In the genomic region with DNA sequence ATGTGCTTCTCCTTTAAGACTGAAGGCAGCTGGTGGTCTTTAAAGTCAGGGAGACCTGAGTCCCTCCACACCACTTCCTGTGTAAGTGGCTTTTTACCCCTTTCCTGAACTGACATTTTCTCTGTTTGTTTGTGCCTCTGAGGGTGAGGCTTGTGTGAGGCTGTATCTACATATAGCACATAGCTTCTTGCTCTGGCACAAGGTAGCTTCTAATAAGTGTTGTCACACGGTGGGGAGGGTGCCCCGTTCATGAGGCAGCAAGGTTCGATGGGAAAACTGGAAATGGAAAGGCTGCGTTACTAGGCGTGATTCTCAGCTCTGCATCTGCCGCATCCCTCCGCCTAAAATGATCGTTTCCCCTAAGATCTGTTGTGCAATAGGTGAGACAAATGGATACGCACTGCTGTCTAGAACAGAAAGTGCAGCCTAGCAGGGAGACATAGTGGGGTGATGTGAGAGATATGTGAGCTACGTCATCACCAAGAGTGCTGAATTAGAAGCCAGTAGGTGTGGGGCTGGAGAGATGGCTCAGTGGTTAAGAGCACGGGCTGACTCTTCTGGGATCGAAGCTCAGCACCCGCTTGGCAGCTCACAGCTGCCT, we compare ENCODE assay signal across 13 mouse cellular contexts. TPM values are rescaled to one million over a fixed set of nuclear protein-coding genes. Genes with fewer than 3 reads are reported as not detected.
DNase-seq lines count a peak whose midpoint lies in the region; ATAC-seq lines count a peak whose summit lies in the region.
"Had no signal": no experiment of that assay in that cellular context is flagged by ENCODE, and none has a peak within 500 bp of the region (broad histone marks: within the 10 kb centered on the region; RNA-seq: fewer than 3 reads in every experiment).

No protein-coding gene starts in this region.

- H3K4me3 ChIP-seq in kidney, embryonic 15.5 days (replicated peaks): peak overlapping the region; percentile 51
- H3K4me3 ChIP-seq in brown adipose tissue, adult 24 weeks (ENCODE audit: insufficient read depth, low read depth, low read length): peak overlapping the region; percentile 28
- H3K4me3 ChIP-seq: megakaryocyte, embryonic 14.5 days had no signal

- H3K9ac ChIP-seq in kidney, embryonic 15.5 days: peak overlapping the region; percentile 15; the same call in 1 of the 2 replicates

- peaks cover 8% of the 10 kb centered on the region for H3K36me3 ChIP-seq in kidney, embryonic 15.5 days

- H3K27ac ChIP-seq in kidney, embryonic 15.5 days: peak overlapping the region; percentile 93
- H3K27ac ChIP-seq in brown adipose tissue, adult 24 weeks (replicated peaks; ENCODE audit: low read depth, low read length): peak overlapping the region; percentile 58

- intact Hi-C loops in heart, postnatal 10 days (cut with DNase I): no loop called here

- H3K27me3 ChIP-seq in kidney, embryonic 15.5 days: peaks cover 16% of the 10 kb centered on the region; the same call in 1 of the 2 replicates

- 75% methylated on average over 13 of the region's 13 CpGs for WGBS in kidney, embryonic 15.5 days

- H3K4me1 ChIP-seq in kidney, embryonic 15.5 days: peaks cover 95% of the 10 kb centered on the region
- peaks cover 24% of the 10 kb centered on the region for H3K4me1 ChIP-seq in brown adipose tissue, adult 24 weeks (ENCODE audit: control insufficient read depth, insufficient read depth, insufficient read length, low read length)

- no peak for ATAC-seq in kidney, embryonic 15.5 days (replicated peaks; ENCODE audit: low FRiP score)
- ATAC-seq in megakaryocyte progenitor cell, adult 5-6 weeks (replicated peaks; ENCODE audit: poor library complexity): no peak
- ATAC-seq in monocyte, adult 5-6 weeks (replicated peaks; ENCODE audit: insufficient number of reproducible peaks, low FRiP score, low TSS enrichment, poor library complexity, severe bottlenecking): no peak
- ATAC-seq: inflammation-experienced regulatory T-cells, adult 6 months had no signal

- no peaks in the 10 kb centered on the region for H3K9me3 ChIP-seq in kidney, embryonic 15.5 days (replicated peaks)
- H3K9me3 ChIP-seq: megakaryocyte, embryonic 14.5 days had no signal

- DNase-seq in heart, adult 11 months: peak; percentile 91
- no peak for DNase-seq in heart, postnatal 10 days
- no peak for DNase-seq in kidney, postnatal 14 days
- peak; percentile 51 for DNase-seq in lung, postnatal 25 days (ENCODE audit: low spot score)
- DNase-seq: liver; thymus, adult 18-20 months had no signal

- peak overlapping the region; percentile 78 for H3K4me2 ChIP-seq in kidney, embryonic 15.5 days

RNA-seq across cellular contexts. Expression of a gene that starts 3.2 kb away (rescaled TPM):
- total RNA-seq in heart, postnatal 10 days (2021): 10 to 100 TPM; 31.6 to 34.3 TPM
- polyA plus RNA-seq in kidney, embryonic 15.5 days (2015; fragmentation: Nextera tagmentation; extraction: Ambion mirVana): 44.2 and 47.7 TPM in 2 replicates
- polyA plus RNA-seq in brown adipose tissue, adult 24 weeks (2012; ENCODE audit: insufficient read depth, insufficient read length, missing spikeins): 8.3 and 8.9 TPM in 2 replicates
- not detected in 2 replicates for total RNA-seq in megakaryocyte progenitor cell, adult 5-6 weeks (2015)
- total RNA-seq in megakaryocyte progenitor cell, adult 5-6 weeks (2017): not detected in 2 replicates
- 0.10 TPM in 1 of 3 replicates, not detected in the others for total RNA-seq in monocyte, adult 5-6 weeks (2017)

RNA-seq across cellular contexts. Expression of a gene that starts 25.6 kb away (rescaled TPM):
- 100 to 1,000 TPM; 259 to 282 TPM for total RNA-seq in heart, postnatal 10 days (2021)
- polyA plus RNA-seq in kidney, embryonic 15.5 days (2015; fragmentation: Nextera tagmentation; extraction: Ambion mirVana): 45.3 and 47.4 TPM in 2 replicates
- 45.5 and 52.1 TPM in 2 replicates for polyA plus RNA-seq in brown adipose tissue, adult 24 weeks (2012; ENCODE audit: insufficient read depth, insufficient read length, missing spikeins)
- 141 and 168 TPM in 2 replicates for total RNA-seq in megakaryocyte progenitor cell, adult 5-6 weeks (2015)
- 118 and 136 TPM in 2 replicates for total RNA-seq in megakaryocyte progenitor cell, adult 5-6 weeks (2017)
- total RNA-seq in monocyte, adult 5-6 weeks (2017): 23.4 to 30.7 TPM (median 23.8 TPM) in 3 replicates

RNA-seq across cellular contexts. Expression of a gene that starts 35.2 kb away (rescaled TPM):
- total RNA-seq in heart, postnatal 10 days (2021): 10 to 100 TPM; 33.4 to 35.0 TPM
- polyA plus RNA-seq in kidney, embryonic 15.5 days (2015; fragmentation: Nextera tagmentation; extraction: Ambion mirVana): 0.25 and 0.49 TPM in 2 replicates
- not detected in 2 replicates for polyA plus RNA-seq in brown adipose tissue, adult 24 weeks (2012; ENCODE audit: insufficient read depth, insufficient read length, missing spikeins)
- not detected in 2 replicates for total RNA-seq in megakaryocyte progenitor cell, adult 5-6 weeks (2015)
- total RNA-seq in megakaryocyte progenitor cell, adult 5-6 weeks (2017): 0.88 TPM in 1 of 2 replicates, not detected in the other
- not detected in 3 replicates for total RNA-seq in monocyte, adult 5-6 weeks (2017)
- polyA plus RNA-seq: inflammation-experienced regulatory T-cells, adult 6 months had no signal

RNA-seq across cellular contexts. Expression of a gene that starts 53.5 kb away (rescaled TPM):
- total RNA-seq in heart, postnatal 10 days (2021): under 1 TPM; 0.40 to 0.89 TPM
- polyA plus RNA-seq in kidney, embryonic 15.5 days (2015; fragmentation: Nextera tagmentation; extraction: Ambion mirVana): 1.3 TPM in 2 replicates
- 0.83 and 2.0 TPM in 2 replicates for polyA plus RNA-seq in brown adipose tissue, adult 24 weeks (2012; ENCODE audit: insufficient read depth, insufficient read length, missing spikeins)
- total RNA-seq in megakaryocyte progenitor cell, adult 5-6 weeks (2015): not detected in 2 replicates
- not detected in 2 replicates for total RNA-seq in megakaryocyte progenitor cell, adult 5-6 weeks (2017)
- total RNA-seq in monocyte, adult 5-6 weeks (2017): not detected in 3 replicates
- total RNA-seq: gastrocnemius, adult 18-20 months had no signal
- polyA plus RNA-seq: inflammation-experienced regulatory T-cells, adult 6 months had no signal

Comparison
In these comparisons a context has a peak if more than half of its experiments do, and no peak if none do; other contexts are left out.
1. DNase-seq: peak in heart, adult 11 months (single experiment) and lung, postnatal 25 days (single experiment); none in heart, postnatal 10 days (0 of 2) and kidney, postnatal 14 days (single experiment).
2. RNA of a gene that starts 3.2 kb away (total RNA-seq): 31.6 to 34.3 TPM in heart, postnatal 10 days; not detected in megakaryocyte progenitor cell, adult 5-6 weeks and 0.10 TPM in monocyte, adult 5-6 weeks; every median in the first group is over 10 times any median in the second.
3. RNA of a gene that starts 35.2 kb away (total RNA-seq): 33.4 to 35.0 TPM in heart, postnatal 10 days; 0.88 TPM in megakaryocyte progenitor cell, adult 5-6 weeks and not detected in monocyte, adult 5-6 weeks; every median in the first group is over 10 times any median in the second.